Mouse (Mus musculus) hindbrain, postnatal 0 days (tissue): ENCODE data around the gene Gramd2. TPM values are rescaled to one million over a fixed set of nuclear protein-coding genes. Genes with fewer than 3 reads are reported as not detected.

Experiments
- ATAC-seq: fragments of 200-750 bp; cut with Nextera tagmentation; 2 replicates; pipeline ENCODE4 v1.8.0; 2017; ENCODE audit warnings: mild to moderate bottlenecking, moderate TSS enrichment, moderate library complexity
- DNase-seq: peaks from one replicate; pipeline ENCODE4 v3.0.0-alpha.2; 2015; ENCODE audit warnings: low spot score
- H3K27ac ChIP-seq: fragments of 300-500 bp; sonication (generic); 2 replicates; pipeline ENCODE4 v1.5.1; 2014; ENCODE audit warnings: mild to moderate bottlenecking
- H3K27me3 ChIP-seq: fragments of 300-500 bp; sonication (generic); 2 replicates; pipeline ENCODE4 v1.6.1; 2014; ENCODE audit warnings: low read length, mixed read lengths; ENCODE audit not compliant: insufficient read depth
- H3K36me3 ChIP-seq: fragments of 300-500 bp; sonication (generic); 2 replicates; pipeline ENCODE4 v1.6.1; 2014; ENCODE audit warnings: low read length, mixed read lengths; ENCODE audit not compliant: insufficient read depth
- H3K4me1 ChIP-seq: fragments of 300-500 bp; sonication (generic); 2 replicates; pipeline ENCODE4 v1.6.1; 2014; ENCODE audit warnings: antibody characterized with exemption, low read length, mixed read lengths; ENCODE audit not compliant: insufficient read depth
- H3K4me2 ChIP-seq: fragments of 300-500 bp; sonication (generic); 2 replicates; pipeline ENCODE4 v1.6.1; 2014; ENCODE audit warnings: low read depth, mild to moderate bottlenecking, low read length, moderate library complexity, mixed read lengths
- H3K4me3 ChIP-seq: fragments of 300-500 bp; sonication (generic); 2 replicates; pipeline ENCODE4 v1.5.1; 2014; ENCODE audit warnings: low read length
- H3K9ac ChIP-seq: fragments of 300-500 bp; sonication (generic); replicated peaks from 2 replicates; pipeline ENCODE4 v1.6.1; 2014; ENCODE audit warnings: mild to moderate bottlenecking, low read length, moderate library complexity, mixed read lengths
- H3K9me3 ChIP-seq: fragments of 300-500 bp; sonication (generic); 2 replicates; pipeline ENCODE4 v1.6.1; 2016; ENCODE audit warnings: low read length, mixed read lengths
- CTCF ChIP-seq: IDR thresholded peaks from 2 replicates; pipeline ENCODE4 v1.5.1; 2016; ENCODE audit warnings: antibody characterized with exemption, control low read depth, low read depth
- WGBS: fragments of 180-500 bp; shearing (Covaris S2); extraction: QIAGEN DNeasy Blood & Tissue Kit; methylation state at CpG from one replicate; pipeline ENCODE4 v1.1.7; 2014; 5-methylcytosine and 5-hydroxymethylcytosine counted together
- polyA plus RNA-seq: library from polyadenylated mRNA; unstranded; fragments of >200 nt; fragmentation: Nextera tagmentation; extraction: Ambion mirVana; gene quantifications from 2 replicates; pipeline ENCODE4 v1.2.1, GENCODE M21; 2015
- total RNA-seq: library from RNA; depleted of rRNA; stranded (reverse); fragments of >200 nt; gene quantifications from 2 replicates; pipeline ENCODE4 v1.2.3, GENCODE M21; 2014; rRNA removed

Gramd2 gene
- total RNA-seq (5.0 and 11.2 TPM in 2 replicates), polyA plus RNA-seq (2.9 and 4.0 TPM in 2 replicates)

- ATAC-seq (peak; percentile 92), DNase-seq (peak; percentile 90)
- Histone ChIP-seq H3K4me2 (peak within 1 kb of the TSS; percentile 91), H3K9ac (peak within 1 kb of the TSS; percentile 61), H3K4me3 (peak within 1 kb of the TSS; percentile 59), H3K27me3 (no peaks in the 10 kb centered on the region), H3K27ac (peak within 1 kb of the TSS; percentile 27; the same call in 1 of the 2 replicates), H3K4me1 (peaks cover 4% of the 10 kb centered on the region; the same call in 1 of the 2 replicates), H3K9me3 (no peaks in the 10 kb centered on the region), H3K36me3 (peaks cover 33% of the 10 kb centered on the region)
- TF ChIP-seq CTCF = no peak
- 2% methylated on average over 46 of the region's 47 CpGs for WGBS
These were observed at the start of gene Gramd2 for GRCm38 (mm10) chr9:59679678-59680533. Gramd2 (plus strand) TSS chr9:59680144.

- ATAC-seq = no peak
- DNase-seq = no peak
- H3K27me3 ChIP-seq = no peaks in the 10 kb centered on the region
- no peak overlapping the region for H3K4me2 ChIP-seq
- no peaks in the 10 kb centered on the region for H3K9me3 ChIP-seq
- no peak for TF ChIP-seq CTCF
- no peak overlapping the region for H3K4me3 ChIP-seq
- peaks cover 60% of the 10 kb centered on the region for H3K36me3 ChIP-seq
- no peaks in the 10 kb centered on the region for H3K4me1 ChIP-seq
- H3K9ac ChIP-seq = no peak overlapping the region
- 90% methylated on average over 1 of the region's 1 CpGs for WGBS
- H3K27ac ChIP-seq = no peak overlapping the region
These were observed 41.6 kb upstream of the Gramd2 start for GRCm38 (mm10) chr9:59638372-59638771.

- Histone ChIP-seq H3K9ac (no peak overlapping the region), H3K4me3 (no peak overlapping the region), H3K27me3 (no peaks in the 10 kb centered on the region), H3K4me2 (no peak overlapping the region), H3K36me3 (peaks cover 50% of the 10 kb centered on the region), H3K4me1 (no peaks in the 10 kb centered on the region), H3K9me3 (no peaks in the 10 kb centered on the region), H3K27ac (no peak overlapping the region)
- TF ChIP-seq CTCF = no peak
- ATAC-seq (no peak), DNase-seq (no peak)
- WGBS = 85% methylated on average over 4 of the region's 4 CpGs
These were observed 40.0 kb upstream of the Gramd2 start for GRCm38 (mm10) chr9:59639936-59640335.

DNA sequence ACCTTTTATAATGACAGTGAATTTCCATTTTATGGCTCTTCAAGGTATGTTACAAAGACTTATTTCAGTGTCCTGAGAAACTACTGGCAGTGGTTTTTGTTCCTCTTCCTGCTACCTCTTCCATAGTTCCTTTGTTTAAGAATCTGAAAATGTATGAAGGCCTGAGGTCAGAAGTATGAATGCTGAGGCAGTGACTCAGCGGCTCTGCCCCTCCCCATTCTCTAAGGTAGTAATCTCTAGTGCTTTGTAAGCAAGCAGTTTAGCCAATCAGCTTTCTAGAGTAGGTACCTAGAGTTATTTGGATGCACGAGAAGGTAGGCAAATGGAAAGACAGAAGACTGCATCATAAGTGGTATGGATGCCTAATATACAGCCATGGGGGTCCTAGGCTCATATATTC is 38.6 kb upstream of the Gramd2 start:
- Histone ChIP-seq H3K4me1 (no peaks in the 10 kb centered on the region), H3K4me3 (no peak overlapping the region), H3K36me3 (peaks cover 43% of the 10 kb centered on the region), H3K27me3 (no peaks in the 10 kb centered on the region), H3K27ac (no peak overlapping the region), H3K9ac (no peak overlapping the region), H3K9me3 (no peaks in the 10 kb centered on the region), H3K4me2 (no peak overlapping the region)
- DNase-seq (no peak), ATAC-seq (no peak)
- 78% methylated on average over 2 of the region's 2 CpGs for WGBS
- no peak for TF ChIP-seq CTCF

DNA sequence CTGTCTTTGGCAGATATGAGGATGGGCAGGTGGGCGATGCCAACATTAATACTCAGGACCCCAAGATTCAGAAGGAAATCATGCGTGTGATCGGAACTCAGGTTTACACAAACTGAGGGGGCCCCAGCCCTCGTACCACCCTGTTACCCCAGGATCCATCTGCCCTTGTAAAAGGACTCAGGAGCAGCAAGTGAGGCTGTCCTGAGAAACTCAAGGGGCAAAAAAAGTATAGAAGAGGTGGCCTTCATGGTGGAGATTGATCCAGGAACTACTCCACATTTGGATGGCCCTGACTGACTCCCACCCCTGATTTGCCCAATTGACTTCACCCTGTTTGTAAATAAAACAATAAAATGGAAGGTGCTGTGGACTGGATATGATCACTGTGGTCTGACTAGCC is 30.0 kb upstream of the Gramd2 start:
- 97% methylated on average over 4 of the region's 4 CpGs for WGBS
- Histone ChIP-seq H3K4me3 (no peak overlapping the region), H3K27ac (no peak overlapping the region), H3K27me3 (no peaks in the 10 kb centered on the region), H3K9me3 (no peaks in the 10 kb centered on the region), H3K36me3 (peaks cover 32% of the 10 kb centered on the region), H3K9ac (no peak overlapping the region), H3K4me2 (no peak overlapping the region), H3K4me1 (no peaks in the 10 kb centered on the region)
- no peak for DNase-seq
- TF ChIP-seq CTCF = no peak
- ATAC-seq = no peak

DNA sequence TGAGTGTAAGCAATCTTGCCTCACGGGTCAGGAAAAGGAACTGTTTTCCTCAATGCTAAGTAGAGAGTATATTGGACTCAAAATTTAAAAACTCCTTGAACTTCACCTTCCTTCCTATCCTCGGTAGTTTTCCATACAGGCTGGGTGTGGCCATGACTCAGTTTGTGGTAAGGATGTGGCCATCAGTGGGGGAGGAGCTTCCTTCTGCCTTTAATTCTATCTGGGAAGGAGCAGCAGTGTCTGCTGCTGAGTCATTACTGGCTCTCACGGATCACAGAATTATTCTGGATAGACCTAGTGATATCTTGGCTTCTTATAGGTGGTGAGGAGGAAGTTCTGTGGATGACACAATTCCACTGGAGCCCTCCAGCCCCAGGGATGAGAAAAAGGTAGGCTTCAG is 26.6 kb upstream of the Gramd2 start:
- no peaks in the 10 kb centered on the region for H3K9me3 ChIP-seq
- H3K27ac ChIP-seq = no peak overlapping the region
- peaks cover 7% of the 10 kb centered on the region for H3K4me1 ChIP-seq
- H3K9ac ChIP-seq = no peak overlapping the region
- peaks cover 28% of the 10 kb centered on the region for H3K36me3 ChIP-seq
- no peak for DNase-seq
- no peak for ATAC-seq
- TF ChIP-seq CTCF = no peak
- 31% methylated on average over 3 of the region's 3 CpGs for WGBS
- H3K4me2 ChIP-seq = no peak overlapping the region
- H3K4me3 ChIP-seq = no peak overlapping the region
- H3K27me3 ChIP-seq = no peaks in the 10 kb centered on the region

DNA sequence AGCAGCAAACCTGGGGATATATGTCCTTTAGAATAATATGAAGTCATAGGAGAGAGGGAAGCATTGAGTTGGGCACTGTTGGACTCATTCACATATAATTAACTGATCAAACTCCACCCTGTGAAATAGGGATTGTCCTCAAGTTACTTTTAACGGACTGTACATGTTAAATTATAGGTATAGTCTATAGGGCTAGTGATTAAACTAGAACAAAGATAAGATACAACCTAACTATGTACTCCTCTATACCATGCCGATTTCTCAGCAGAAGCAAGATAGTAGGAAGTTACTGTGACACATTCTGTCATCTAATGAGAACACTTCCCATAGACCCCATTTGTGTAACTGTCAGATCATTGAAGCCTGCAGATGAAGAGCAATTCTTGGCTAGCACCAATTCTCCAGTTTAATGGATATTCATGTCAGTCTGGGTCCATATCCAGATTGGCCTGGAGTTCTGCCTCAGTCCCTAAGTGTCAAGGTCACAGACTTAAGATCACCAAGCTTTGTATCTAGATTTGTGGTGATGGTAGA is 25.4 kb upstream of the Gramd2 start:
- H3K27ac ChIP-seq = no peak overlapping the region
- peaks cover 17% of the 10 kb centered on the region for H3K36me3 ChIP-seq
- H3K4me2 ChIP-seq = no peak overlapping the region
- H3K4me1 ChIP-seq = peaks cover 17% of the 10 kb centered on the region
- H3K9ac ChIP-seq = no peak overlapping the region
- H3K4me3 ChIP-seq = no peak overlapping the region
- TF ChIP-seq CTCF = no peak
- no peaks in the 10 kb centered on the region for H3K9me3 ChIP-seq
- no peaks in the 10 kb centered on the region for H3K27me3 ChIP-seq
- DNase-seq = no peak
- ATAC-seq = no peak
- WGBS = 93% methylated on average over 2 of the region's 2 CpGs
